Mouse (Mus musculus): ENCODE data around the gene H2al1i. TPM values are rescaled to one million over a fixed set of nuclear protein-coding genes. Genes with fewer than 3 reads are reported as not detected.
"Not testable (repeated sequence)": the region's sequence is repeated elsewhere in the genome, so short reads cannot be mapped to it uniquely, and the experiment has no call there.

H2al1i gene
- polyA plus RNA-seq (2015; fragmentation: Nextera tagmentation; extraction: Ambion mirVana) = not detected in 2 replicates

DNA sequence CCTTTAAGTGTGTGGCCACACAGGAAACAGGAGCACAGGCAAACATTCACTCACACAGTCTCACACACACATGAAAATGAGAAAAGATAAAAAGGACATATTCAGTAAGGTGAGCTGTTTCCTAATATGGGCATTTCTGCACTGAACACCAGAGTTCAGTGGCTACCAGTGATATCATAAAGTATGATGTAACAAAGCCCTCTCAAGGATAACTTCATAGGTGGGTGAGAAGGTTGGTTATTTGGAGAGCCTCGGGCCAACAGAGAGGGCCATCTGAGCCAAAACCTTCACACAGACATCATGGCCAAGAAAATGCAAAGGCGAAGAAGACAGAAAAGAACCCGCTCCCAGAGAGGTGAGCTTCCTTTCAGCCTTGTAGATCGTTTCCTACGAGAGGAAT is at the start of gene H2al1i:
H2al1i (plus strand) TSS at position 301 of the 400 bp plus-strand sequence.
- H3K27me3 ChIP-seq (replicated peaks; ENCODE audit: control insufficient read depth, insufficient read depth, low read length); H3K36me3 ChIP-seq (ENCODE audit: control insufficient read depth, insufficient read depth); H3K4me1 ChIP-seq (replicated peaks; ENCODE audit: control insufficient read depth, insufficient read depth, low read length); H3K27ac ChIP-seq (ENCODE audit: low read depth, low read length); H3K9ac ChIP-seq (ENCODE audit: low read depth, low read length); ATAC-seq; H3K4me2 ChIP-seq (replicated peaks; ENCODE audit: low read depth); H3K9me3 ChIP-seq (ENCODE audit: control insufficient read depth); H3K4me3 ChIP-seq (ENCODE audit: low read depth, low read length): not testable (repeated sequence)
- WGBS = 100% methylated on average over 3 of the region's 5 CpGs

DNA sequence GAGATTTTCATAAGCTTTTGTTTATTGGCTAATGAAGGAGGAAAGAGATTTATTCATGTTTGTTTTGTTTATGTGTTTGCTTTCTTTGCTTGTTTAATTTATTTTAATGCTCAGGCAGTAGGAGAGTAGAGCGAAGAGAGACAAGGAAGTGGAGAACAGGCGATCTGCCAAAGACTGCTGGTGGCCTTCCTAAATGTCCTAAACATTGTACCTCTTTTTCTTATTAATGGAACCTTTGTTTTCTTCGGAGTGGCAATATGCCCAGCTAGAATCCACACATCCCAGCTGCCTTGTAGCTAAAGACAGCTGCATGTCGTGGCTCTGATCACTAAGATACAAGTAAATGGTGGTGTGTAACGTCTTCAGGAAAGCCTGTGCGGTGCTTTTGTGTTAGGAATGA is 47.4 kb upstream of the H2al1i start:
- Histone ChIP-seq H3K9ac (ENCODE audit: low read depth, low read length) (no peak overlapping the region), H3K27me3 (replicated peaks; ENCODE audit: control insufficient read depth, insufficient read depth, low read length) (no peaks in the 10 kb centered on the region), H3K4me2 (replicated peaks; ENCODE audit: low read depth) (no peak overlapping the region), H3K4me3 (ENCODE audit: low read depth, low read length) (no peak overlapping the region), H3K9me3 (ENCODE audit: control insufficient read depth) (no peaks in the 10 kb centered on the region), H3K36me3 (ENCODE audit: control insufficient read depth, insufficient read depth) (no peaks in the 10 kb centered on the region), H3K27ac (ENCODE audit: low read depth, low read length) (no peak overlapping the region), H3K4me1 (replicated peaks; ENCODE audit: control insufficient read depth, insufficient read depth, low read length) (no peaks in the 10 kb centered on the region)
- no peak for ATAC-seq
- TF ChIP-seq CTCF (IDR thresholded peaks at IDR 0.05; ENCODE audit: low read depth) = no peak
- whole genome bisulfite sequencing = 67% methylated on average over 6 of the region's 6 CpGs

DNA sequence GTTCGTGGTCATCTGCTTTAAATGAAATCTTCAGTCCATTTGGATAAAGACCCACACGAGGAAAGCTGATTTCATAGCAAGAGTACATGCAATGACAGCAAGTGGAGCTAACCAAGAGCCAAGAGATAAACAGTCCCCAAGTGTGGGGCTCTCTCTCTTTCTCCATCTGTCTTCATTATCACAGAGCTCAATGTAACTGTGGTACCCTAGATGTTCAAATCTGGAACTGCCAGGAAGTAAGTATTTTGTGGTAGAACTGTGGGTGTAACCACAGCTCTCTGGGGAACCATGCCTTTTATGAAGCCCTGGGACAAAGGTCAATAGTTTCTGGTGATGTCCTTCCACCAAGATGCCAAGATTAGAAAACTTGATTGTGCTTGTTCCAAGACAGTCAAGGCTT is 43.7 kb upstream of the H2al1i start:
- Histone ChIP-seq H3K4me3 (ENCODE audit: low read depth, low read length) (no peak overlapping the region), H3K27me3 (replicated peaks; ENCODE audit: control insufficient read depth, insufficient read depth, low read length) (no peaks in the 10 kb centered on the region), H3K9ac (ENCODE audit: low read depth, low read length) (no peak overlapping the region), H3K36me3 (ENCODE audit: control insufficient read depth, insufficient read depth) (no peaks in the 10 kb centered on the region), H3K27ac (ENCODE audit: low read depth, low read length) (no peak overlapping the region), H3K9me3 (ENCODE audit: control insufficient read depth) (no peaks in the 10 kb centered on the region), H3K4me1 (replicated peaks; ENCODE audit: control insufficient read depth, insufficient read depth, low read length) (no peaks in the 10 kb centered on the region), H3K4me2 (replicated peaks; ENCODE audit: low read depth) (no peak overlapping the region)
- TF ChIP-seq CTCF (IDR thresholded peaks at IDR 0.05; ENCODE audit: low read depth) = no peak
- 65% methylated on average over 2 of the region's 2 CpGs for WGBS
- ATAC-seq = no peak

DNA sequence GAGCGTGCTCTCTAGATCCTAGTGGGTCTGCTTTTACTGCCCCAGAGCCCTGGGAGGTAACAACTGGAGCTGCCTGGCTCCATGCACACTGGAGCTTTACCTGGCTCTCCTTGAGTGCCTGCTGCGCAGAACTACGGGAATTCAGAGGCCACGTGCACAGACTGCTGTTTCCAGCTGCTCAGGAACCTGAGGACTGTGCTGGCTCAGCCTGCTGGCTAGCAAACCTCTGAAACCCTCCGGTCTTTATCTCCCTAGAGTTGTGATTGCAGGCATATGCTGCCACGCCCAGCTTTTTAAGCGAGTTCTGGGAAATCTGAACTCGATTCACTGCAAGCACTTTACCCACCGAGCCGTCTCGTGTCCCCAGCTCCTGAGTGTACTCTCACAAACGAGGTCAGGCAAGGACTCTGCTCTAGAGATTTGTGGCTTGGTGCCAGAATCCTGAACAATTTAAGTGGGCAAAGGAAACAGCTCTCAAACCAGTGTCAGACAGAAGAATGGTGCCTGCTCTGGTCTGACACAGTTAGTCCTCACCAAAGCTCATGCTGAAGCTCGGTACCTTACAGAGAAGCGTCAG is 36.1 kb upstream of the H2al1i start:
- 46% methylated on average over 14 of the region's 14 CpGs for WGBS
- no peak for ATAC-seq

DNA sequence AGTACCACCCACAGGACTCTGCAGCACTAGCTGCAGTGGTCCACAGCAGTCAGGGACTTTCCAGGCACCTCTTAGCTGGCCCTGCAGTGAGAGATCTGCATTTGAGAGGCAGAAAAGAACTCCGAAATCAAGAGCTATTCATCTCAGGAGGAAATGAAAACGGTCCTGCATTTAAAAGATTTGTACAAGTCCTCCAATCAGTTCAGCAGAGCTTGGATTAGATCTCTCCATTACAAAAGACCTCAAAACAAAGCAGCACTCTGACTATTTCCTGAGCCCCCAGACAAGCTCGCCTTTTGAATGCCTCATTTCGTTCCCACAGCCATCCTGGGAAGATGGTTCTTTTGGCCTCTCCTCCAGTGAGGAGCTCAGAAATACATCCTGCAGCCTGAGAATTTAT is 35.2 kb upstream of the H2al1i start:
- Histone ChIP-seq H3K27me3 (replicated peaks; ENCODE audit: control insufficient read depth, insufficient read depth, low read length) (no peaks in the 10 kb centered on the region; the same call in 1 of the 2 replicates), H3K27ac (ENCODE audit: low read depth, low read length) (no peak overlapping the region), H3K9me3 (ENCODE audit: control insufficient read depth) (no peaks in the 10 kb centered on the region), H3K9ac (ENCODE audit: low read depth, low read length) (no peak overlapping the region), H3K4me3 (ENCODE audit: low read depth, low read length) (no peak overlapping the region), H3K4me2 (replicated peaks; ENCODE audit: low read depth) (no peak overlapping the region), H3K4me1 (replicated peaks; ENCODE audit: control insufficient read depth, insufficient read depth, low read length) (no peaks in the 10 kb centered on the region), H3K36me3 (ENCODE audit: control insufficient read depth, insufficient read depth) (no peaks in the 10 kb centered on the region)
- 72% methylated on average over 4 of the region's 4 CpGs for WGBS
- ATAC-seq = no peak
- TF ChIP-seq CTCF (IDR thresholded peaks at IDR 0.05; ENCODE audit: low read depth) = no peak

More for the DNA sequence above, 36.1 kb upstream of the H2al1i start:
- no peaks in the 10 kb centered on the region for H3K4me1 ChIP-seq (replicated peaks; ENCODE audit: control insufficient read depth, insufficient read depth, low read length)
- no peaks in the 10 kb centered on the region; the same call in 1 of the 2 replicates for H3K27me3 ChIP-seq (replicated peaks; ENCODE audit: control insufficient read depth, insufficient read depth, low read length)
- no peak overlapping the region for H3K4me3 ChIP-seq (ENCODE audit: low read depth, low read length)
- no peaks in the 10 kb centered on the region for H3K36me3 ChIP-seq (ENCODE audit: control insufficient read depth, insufficient read depth)
- no peak overlapping the region for H3K9ac ChIP-seq (ENCODE audit: low read depth, low read length)
- TF ChIP-seq CTCF (IDR thresholded peaks at IDR 0.05; ENCODE audit: low read depth) = no peak
- no peaks in the 10 kb centered on the region for H3K9me3 ChIP-seq (ENCODE audit: control insufficient read depth)
- no peak overlapping the region for H3K27ac ChIP-seq (ENCODE audit: low read depth, low read length)
- no peak overlapping the region for H3K4me2 ChIP-seq (replicated peaks; ENCODE audit: low read depth)

DNA sequence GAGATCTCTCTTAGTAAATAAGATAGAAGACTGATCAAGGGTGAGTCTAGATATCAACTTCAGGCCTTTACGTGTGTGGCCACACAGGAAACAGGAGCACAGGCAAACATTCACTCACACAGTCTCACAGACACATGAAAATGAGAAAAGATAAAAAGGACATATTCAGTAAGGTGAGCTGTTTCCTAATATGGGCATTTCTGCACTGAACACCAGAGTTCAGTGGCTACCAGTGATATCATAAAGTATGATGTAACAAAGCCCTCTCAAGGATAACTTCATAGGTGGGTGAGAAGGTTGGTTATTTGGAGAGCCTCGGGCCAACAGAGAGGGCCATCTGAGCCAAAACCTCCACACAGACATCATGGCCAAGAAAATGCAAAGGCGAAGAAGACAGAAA is 25.5 kb upstream of the H2al1i start, which contains the start of gene H2al1a:
H2al1a (plus strand) TSS at position 301 of the 400 bp plus-strand sequence.
- not testable (repeated sequence) for H3K27me3 ChIP-seq (replicated peaks; ENCODE audit: control insufficient read depth, insufficient read depth, low read length); H3K9me3 ChIP-seq (ENCODE audit: control insufficient read depth); H3K27ac ChIP-seq (ENCODE audit: low read depth, low read length); H3K4me3 ChIP-seq (ENCODE audit: low read depth, low read length); H3K4me1 ChIP-seq (replicated peaks; ENCODE audit: control insufficient read depth, insufficient read depth, low read length); ATAC-seq; H3K4me2 ChIP-seq (replicated peaks; ENCODE audit: low read depth); H3K36me3 ChIP-seq (ENCODE audit: control insufficient read depth, insufficient read depth); H3K9ac ChIP-seq (ENCODE audit: low read depth, low read length)
- WGBS = no CpG with 5 or more reads among the region's 3 CpGs

DNA sequence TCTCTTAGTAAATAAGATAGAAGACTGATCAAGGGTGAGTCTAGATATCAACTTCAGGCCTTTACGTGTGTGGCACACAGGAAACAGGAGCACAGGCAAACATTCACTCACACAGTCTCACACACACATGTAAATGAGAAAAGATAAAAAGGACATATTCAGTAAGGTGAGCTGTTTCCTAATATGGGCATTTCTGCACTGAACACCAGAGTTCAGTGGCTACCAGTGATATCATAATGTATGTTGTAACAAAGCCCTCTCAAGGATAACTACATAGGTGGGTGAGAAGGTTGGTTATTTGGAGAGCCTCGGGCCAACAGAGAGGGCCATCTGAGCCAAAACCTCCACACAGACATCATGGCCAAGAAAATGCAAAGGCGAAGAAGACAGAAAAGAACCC is 22.3 kb upstream of the H2al1i start, which contains the start of gene H2al1b:
H2al1b (plus strand) TSS at position 301 of the 400 bp plus-strand sequence.
- not testable (repeated sequence) for H3K36me3 ChIP-seq (ENCODE audit: control insufficient read depth, insufficient read depth); H3K9ac ChIP-seq (ENCODE audit: low read depth, low read length); ATAC-seq; H3K27ac ChIP-seq (ENCODE audit: low read depth, low read length); H3K4me3 ChIP-seq (ENCODE audit: low read depth, low read length); H3K9me3 ChIP-seq (ENCODE audit: control insufficient read depth); H3K27me3 ChIP-seq (replicated peaks; ENCODE audit: control insufficient read depth, insufficient read depth, low read length); H3K4me1 ChIP-seq (replicated peaks; ENCODE audit: control insufficient read depth, insufficient read depth, low read length); H3K4me2 ChIP-seq (replicated peaks; ENCODE audit: low read depth)
- WGBS = 87% methylated on average over 1 of the region's 3 CpGs

DNA sequence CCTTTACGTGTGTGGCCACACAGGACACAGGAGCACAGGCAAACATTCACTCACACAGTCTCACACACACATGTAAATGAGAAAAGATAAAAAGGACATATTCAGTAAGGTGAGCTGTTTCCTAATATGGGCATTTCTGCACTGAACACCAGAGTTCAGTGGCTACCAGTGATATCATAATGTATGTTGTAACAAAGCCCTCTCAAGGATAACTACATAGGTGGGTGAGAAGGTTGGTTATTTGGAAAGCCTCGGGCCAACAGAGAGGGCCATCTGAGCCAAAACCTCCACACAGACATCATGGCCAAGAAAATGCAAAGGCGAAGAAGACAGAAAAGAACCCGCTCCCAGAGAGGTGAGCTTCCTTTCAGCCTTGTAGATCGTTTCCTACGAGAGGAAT is 19.1 kb upstream of the H2al1i start, which contains the start of gene H2al1c:
H2al1c (plus strand) TSS at position 301 of the 400 bp plus-strand sequence.
- H3K27ac ChIP-seq (ENCODE audit: low read depth, low read length); H3K4me2 ChIP-seq (replicated peaks; ENCODE audit: low read depth); H3K4me1 ChIP-seq (replicated peaks; ENCODE audit: control insufficient read depth, insufficient read depth, low read length); H3K4me3 ChIP-seq (ENCODE audit: low read depth, low read length); H3K27me3 ChIP-seq (replicated peaks; ENCODE audit: control insufficient read depth, insufficient read depth, low read length); H3K36me3 ChIP-seq (ENCODE audit: control insufficient read depth, insufficient read depth); ATAC-seq; H3K9ac ChIP-seq (ENCODE audit: low read depth, low read length); H3K9me3 ChIP-seq (ENCODE audit: control insufficient read depth): not testable (repeated sequence)
- WGBS = 78% methylated on average over 1 of the region's 6 CpGs

DNA sequence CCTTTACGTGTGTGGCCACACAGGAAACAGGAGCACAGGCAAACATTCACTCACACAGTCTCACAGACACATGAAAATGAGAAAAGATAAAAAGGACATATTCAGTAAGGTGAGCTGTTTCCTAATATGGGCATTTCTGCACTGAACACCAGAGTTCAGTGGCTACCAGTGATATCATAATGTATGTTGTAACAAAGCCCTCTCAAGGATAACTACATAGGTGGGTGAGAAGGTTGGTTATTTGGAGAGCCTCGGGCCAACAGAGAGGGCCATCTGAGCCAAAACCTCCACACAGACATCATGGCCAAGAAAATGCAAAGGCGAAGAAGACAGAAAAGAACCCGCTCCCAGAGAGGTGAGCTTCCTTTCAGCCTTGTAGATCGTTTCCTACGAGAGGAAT is 15.9 kb upstream of the H2al1i start, which contains the start of gene H2al1d:
H2al1d (plus strand) TSS at position 301 of the 400 bp plus-strand sequence.
- ATAC-seq; H3K9me3 ChIP-seq (ENCODE audit: control insufficient read depth); H3K4me3 ChIP-seq (ENCODE audit: low read depth, low read length); H3K4me1 ChIP-seq (replicated peaks; ENCODE audit: control insufficient read depth, insufficient read depth, low read length); H3K36me3 ChIP-seq (ENCODE audit: control insufficient read depth, insufficient read depth); H3K27me3 ChIP-seq (replicated peaks; ENCODE audit: control insufficient read depth, insufficient read depth, low read length); H3K9ac ChIP-seq (ENCODE audit: low read depth, low read length); H3K27ac ChIP-seq (ENCODE audit: low read depth, low read length); H3K4me2 ChIP-seq (replicated peaks; ENCODE audit: low read depth): not testable (repeated sequence)
- no CpG with 5 or more reads among the region's 6 CpGs for WGBS
